Mouse (Mus musculus) neural tube, embryonic 11.5 days (tissue): Measurements from ENCODE around the gene Sdk2. TPM values are rescaled to one million over a fixed set of nuclear protein-coding genes. Genes with fewer than 3 reads are reported as not detected.

ENCODE experiments used
- ATAC-seq: fragments of 200-750 bp; cut with Nextera tagmentation; 2 replicates; pipeline ENCODE4 v1.8.0; 2017; ENCODE audit warnings: moderate number of reproducible peaks, mild to moderate bottlenecking, moderate TSS enrichment, moderate library complexity; ENCODE audit not compliant: insufficient read depth, low FRiP score, low TSS enrichment
- DNase-seq: peaks from one replicate; pipeline ENCODE4 v3.0.0-alpha.2; 2015; ENCODE audit warnings: low spot score
- H3K27ac ChIP-seq: fragments of 300-500 bp; sonication (generic); 2 replicates; pipeline ENCODE4 v1.5.1; 2014; ENCODE audit warnings: low read depth, mild to moderate bottlenecking, low read length
- H3K27me3 ChIP-seq: fragments of 300-500 bp; sonication (generic); 2 replicates; pipeline ENCODE4 v1.6.1; 2014; ENCODE audit warnings: mild to moderate bottlenecking, low read length, mixed read lengths; ENCODE audit not compliant: control insufficient read depth, insufficient read depth
- H3K36me3 ChIP-seq: fragments of 300-500 bp; sonication (generic); 2 replicates; pipeline ENCODE4 v1.6.1; 2014; ENCODE audit warnings: mild to moderate bottlenecking, low read length, moderate library complexity, mixed read lengths; ENCODE audit not compliant: control insufficient read depth, insufficient read depth
- H3K4me1 ChIP-seq: fragments of 300-500 bp; sonication (generic); 2 replicates; pipeline ENCODE4 v1.6.1; 2014; ENCODE audit warnings: low read length, mixed read lengths; ENCODE audit not compliant: control insufficient read depth, insufficient read depth
- H3K4me2 ChIP-seq: fragments of 300-500 bp; sonication (generic); 2 replicates; pipeline ENCODE4 v1.6.1; 2014; ENCODE audit warnings: low read depth, mild to moderate bottlenecking, moderate library complexity
- H3K4me3 ChIP-seq: fragments of 300-500 bp; sonication (generic); 2 replicates; pipeline ENCODE4 v1.5.1; 2014; ENCODE audit warnings: low read depth, low read length
- H3K9ac ChIP-seq: fragments of 300-500 bp; sonication (generic); 2 replicates; pipeline ENCODE4 v1.6.1; 2014; ENCODE audit warnings: mild to moderate bottlenecking, low read length
- H3K9me3 ChIP-seq: fragments of 300-500 bp; sonication (generic); 2 replicates; pipeline ENCODE4 v1.6.1; 2016; ENCODE audit warnings: low read length; ENCODE audit not compliant: control insufficient read depth
- WGBS: fragments of 180-500 bp; shearing (Covaris S2); extraction: QIAGEN DNeasy Blood & Tissue Kit; methylation state at CpG from one replicate; pipeline ENCODE4 v1.1.7; 2014; 5-methylcytosine and 5-hydroxymethylcytosine counted together
- polyA plus RNA-seq: library from polyadenylated mRNA; unstranded; fragments of >200 nt; fragmentation: Nextera tagmentation; extraction: Ambion mirVana; gene quantifications from 2 replicates; pipeline ENCODE4 v1.2.1, GENCODE M21; 2014

Gene Sdk2
- polyA plus RNA-seq, 1 experiment from 2014 or later, result 4.2 TPM

- DNase-seq, result no peak
- Histone ChIP-seq H3K4me1 (no peaks in the 10 kb centered on the region), H3K36me3 (no peaks in the 10 kb centered on the region), H3K27me3 (no peaks in the 10 kb centered on the region), H3K27ac (no peak overlapping the region), H3K4me3 (no peak overlapping the region), H3K4me2 (no peak overlapping the region), H3K9ac (no peak overlapping the region), H3K9me3 (no peaks in the 10 kb centered on the region)
- no peak for ATAC-seq
- 71% methylated on average over 7 of the region's 7 CpGs for WGBS
Observed at GRCm38 (mm10) chr11:113886299-113886698, 180.5 kb downstream of the Sdk2 start.

- no peak overlapping the region for H3K4me3 ChIP-seq
- WGBS, result 63% methylated on average over 11 of the region's 11 CpGs
- H3K9me3 ChIP-seq, result no peaks in the 10 kb centered on the region
- no peak overlapping the region for H3K9ac ChIP-seq
- H3K4me1 ChIP-seq, result no peaks in the 10 kb centered on the region
- no peaks in the 10 kb centered on the region for H3K36me3 ChIP-seq
- H3K4me2 ChIP-seq, result no peak overlapping the region
- no peak for ATAC-seq
- no peaks in the 10 kb centered on the region for H3K27me3 ChIP-seq
- peak; percentile 52 for DNase-seq
- H3K27ac ChIP-seq, result no peak overlapping the region
Observed at GRCm38 (mm10) chr11:113884962-113885361, 181.9 kb downstream of the Sdk2 start.

GRCm38 (mm10) chr11:113883031-113883430, 183.8 kb downstream of the Sdk2 start:
- no peak for DNase-seq
- Histone ChIP-seq H3K9ac (no peak overlapping the region), H3K9me3 (no peaks in the 10 kb centered on the region), H3K27ac (no peak overlapping the region), H3K4me2 (no peak overlapping the region), H3K4me1 (no peaks in the 10 kb centered on the region), H3K36me3 (no peaks in the 10 kb centered on the region), H3K4me3 (no peak overlapping the region), H3K27me3 (no peaks in the 10 kb centered on the region)
- no peak for ATAC-seq
- 78% methylated on average over 8 of the region's 8 CpGs for WGBS

GRCm38 (mm10) chr11:113881864-113882263, 185.0 kb downstream of the Sdk2 start:
- no peak overlapping the region for H3K9ac ChIP-seq
- no peak overlapping the region for H3K4me2 ChIP-seq
- WGBS, result 90% methylated on average over 6 of the region's 6 CpGs
- no peak overlapping the region for H3K4me3 ChIP-seq
- ATAC-seq, result no peak
- no peaks in the 10 kb centered on the region for H3K27me3 ChIP-seq
- no peaks in the 10 kb centered on the region for H3K9me3 ChIP-seq
- no peaks in the 10 kb centered on the region for H3K4me1 ChIP-seq
- DNase-seq, result no peak
- no peak overlapping the region for H3K27ac ChIP-seq
- no peaks in the 10 kb centered on the region for H3K36me3 ChIP-seq

- Histone ChIP-seq H3K4me3 (no peak overlapping the region), H3K9ac (no peak overlapping the region), H3K4me1 (no peaks in the 10 kb centered on the region), H3K9me3 (no peaks in the 10 kb centered on the region), H3K36me3 (no peaks in the 10 kb centered on the region), H3K4me2 (no peak overlapping the region), H3K27ac (no peak overlapping the region), H3K27me3 (no peaks in the 10 kb centered on the region)
- 89% methylated on average over 8 of the region's 8 CpGs for WGBS
- DNase-seq, result no peak
- no peak for ATAC-seq
Observed at GRCm38 (mm10) chr11:113867066-113867465, 199.8 kb downstream of the Sdk2 start.

GRCm38 (mm10) chr11:113865627-113866026, 201.2 kb downstream of the Sdk2 start:
- no peaks in the 10 kb centered on the region for H3K27me3 ChIP-seq
- no peaks in the 10 kb centered on the region for H3K4me1 ChIP-seq
- DNase-seq, result peak; percentile 90
- ATAC-seq, result peak; percentile 76
- no peak overlapping the region for H3K27ac ChIP-seq
- H3K4me2 ChIP-seq, result no peak overlapping the region
- H3K9me3 ChIP-seq, result no peaks in the 10 kb centered on the region
- no peaks in the 10 kb centered on the region for H3K36me3 ChIP-seq
- H3K9ac ChIP-seq, result no peak overlapping the region
- no peak overlapping the region for H3K4me3 ChIP-seq
- WGBS, result 37% methylated on average over 8 of the region's 8 CpGs

GRCm38 (mm10) chr11:113863408-113863807, 203.4 kb downstream of the Sdk2 start:
- H3K4me2 ChIP-seq, result no peak overlapping the region
- no peaks in the 10 kb centered on the region for H3K36me3 ChIP-seq
- no peaks in the 10 kb centered on the region for H3K27me3 ChIP-seq
- 81% methylated on average over 5 of the region's 5 CpGs for WGBS
- H3K27ac ChIP-seq, result no peak overlapping the region
- no peak overlapping the region for H3K4me3 ChIP-seq
- ATAC-seq, result no peak
- peak; percentile 55 for DNase-seq
- H3K4me1 ChIP-seq, result no peaks in the 10 kb centered on the region
- H3K9ac ChIP-seq, result no peak overlapping the region
- H3K9me3 ChIP-seq, result no peaks in the 10 kb centered on the region

GRCm38 (mm10) chr11:113855661-113856060, 211.2 kb downstream of the Sdk2 start:
- peaks cover 2% of the 10 kb centered on the region; the same call in 1 of the 2 replicates for H3K36me3 ChIP-seq
- WGBS, result 89% methylated on average over 13 of the region's 13 CpGs

GRCm38 (mm10) chr11:113851750-113852149, 215.1 kb downstream of the Sdk2 start:
- Histone ChIP-seq H3K4me3 (no peak overlapping the region), H3K4me1 (no peaks in the 10 kb centered on the region), H3K9me3 (no peaks in the 10 kb centered on the region), H3K36me3 (peaks cover 2% of the 10 kb centered on the region; the same call in 1 of the 2 replicates), H3K4me2 (no peak overlapping the region), H3K27me3 (no peaks in the 10 kb centered on the region), H3K9ac (no peak overlapping the region), H3K27ac (no peak overlapping the region)
- ATAC-seq (no peak), DNase-seq (no peak)
- 94% methylated on average over 8 of the region's 8 CpGs for WGBS

More at GRCm38 (mm10) chr11:113855661-113856060, 211.2 kb downstream of the Sdk2 start:
- Histone ChIP-seq H3K4me1 (no peaks in the 10 kb centered on the region), H3K4me2 (no peak overlapping the region), H3K27ac (no peak overlapping the region), H3K27me3 (no peaks in the 10 kb centered on the region), H3K4me3 (no peak overlapping the region), H3K9ac (no peak overlapping the region), H3K9me3 (no peaks in the 10 kb centered on the region)
- ATAC-seq (no peak), DNase-seq (no peak)
